ENCODE assay signal across 22 mouse cellular contexts in genomic region chr2:68298356-68298755, GRCm38 (mm10).
A peak's percentile ranks its signal among the peaks of the same experiment; 100 is the strongest.
DNase-seq lines count a peak whose midpoint lies in the region; ATAC-seq and TF ChIP-seq lines count a peak whose summit lies in the region.
"Had no signal": no experiment of that assay in that cellular context is flagged by ENCODE, and none has a peak within 500 bp of the region (broad histone marks: within the 10 kb centered on the region; RNA-seq: fewer than 3 reads in every experiment).

No protein-coding gene starts in this region.

- H3K27ac ChIP-seq in ES-Bruce4 (ENCODE audit: insufficient read depth, low read length) = no peak overlapping the region
- H3K27ac ChIP-seq: embryonic facial prominence, embryonic 10.5 days; embryonic facial prominence, embryonic 12.5 days; forebrain, embryonic 13.5 days; forebrain, embryonic 15.5 days had no signal

- no peak for ATAC-seq in megakaryocyte-erythroid progenitor cell, adult 5-6 weeks (replicated peaks; ENCODE audit: low FRiP score, low TSS enrichment, poor library complexity, severe bottlenecking)
- ATAC-seq: forebrain, embryonic 13.5 days; forebrain, embryonic 15.5 days; forebrain, postnatal 0 days; Patski had no signal

- TF ChIP-seq CTCF in ES-Bruce4 (IDR thresholded peaks at IDR 0.05; ENCODE audit: low read depth, low read length) = no peak

- DNase-seq in ES-CJ7 (ENCODE audit: low read depth, low spot score) (peak; percentile 93), R1 (ENCODE audit: low read depth, low spot score) (peak; percentile 95), ZHBTc4 (ENCODE audit: low read depth, low spot score) (peak; percentile 91)
- no peak for DNase-seq in lung, postnatal 25 days (ENCODE audit: low spot score)
- DNase-seq in layer of hippocampus, postnatal 25 days (ENCODE audit: extremely low spot score in 1 of 2, low spot score in 1 of 2) = no peak
- DNase-seq: adrenal gland, adult 2 months; adrenal gland, postnatal 10 days; adrenal gland, postnatal 25 days; cerebellum, adult 11-12 months; cerebellum, adult 2 months; cerebellum, adult 9-10 months; cerebellum, postnatal 10 days; cerebellum, postnatal 25 days; forebrain, postnatal 0 days had no signal

- no peaks in the 10 kb centered on the region for H3K9me3 ChIP-seq in ES-Bruce4 (replicated peaks; ENCODE audit: control insufficient read depth, insufficient read depth, low read length, poor library complexity, severe bottlenecking)
- H3K9me3 ChIP-seq: embryonic facial prominence, embryonic 10.5 days; embryonic facial prominence, embryonic 12.5 days; forebrain, embryonic 13.5 days; forebrain, embryonic 15.5 days had no signal

- no peak overlapping the region for H3K4me3 ChIP-seq in ES-Bruce4 (ENCODE audit: low read depth, low read length)
- H3K4me3 ChIP-seq: embryonic facial prominence, embryonic 10.5 days; embryonic facial prominence, embryonic 12.5 days; forebrain, embryonic 13.5 days; forebrain, embryonic 15.5 days had no signal

- no peaks in the 10 kb centered on the region for H3K4me1 ChIP-seq in ES-Bruce4 (ENCODE audit: control insufficient read depth, insufficient read depth, low read length)
- H3K4me1 ChIP-seq: embryonic facial prominence, embryonic 12.5 days had no signal

- no peak overlapping the region for H3K9ac ChIP-seq in ES-Bruce4 (ENCODE audit: low read depth, poor library complexity, severe bottlenecking)
- H3K9ac ChIP-seq: embryonic facial prominence, embryonic 12.5 days; forebrain, embryonic 13.5 days; forebrain, embryonic 15.5 days; forebrain, postnatal 0 days had no signal

- H3K27me3 ChIP-seq in ES-Bruce4 (ENCODE audit: control insufficient read depth, insufficient read depth, low read length, poor library complexity, severe bottlenecking) = no peaks in the 10 kb centered on the region
- H3K27me3 ChIP-seq: embryonic facial prominence, embryonic 12.5 days; forebrain, embryonic 13.5 days; forebrain, embryonic 15.5 days; Patski had no signal

- no peak for TF ChIP-seq POLR2A in ES-Bruce4 (IDR thresholded peaks at IDR 0.05; ENCODE audit: insufficient read depth, low read length)

- 0 out of 2 replicates have a peak, but pooled peaks have one; percentile 46 for TF ChIP-seq EP300 in ES-Bruce4 (IDR thresholded peaks at IDR 0.05; ENCODE audit: insufficient read depth, low read depth, low read length)

- no peaks in the 10 kb centered on the region for H3K36me3 ChIP-seq in ES-Bruce4 (ENCODE audit: control insufficient read depth, insufficient read depth, low read length, poor library complexity, severe bottlenecking)
- H3K36me3 ChIP-seq: embryonic facial prominence, embryonic 12.5 days; forebrain, embryonic 15.5 days; G1E had no signal

Comparison
In these comparisons a context has a peak if more than half of its experiments do, and no peak if none do; other contexts are left out.
1. DNase-seq: peak in ES-CJ7 (single experiment), R1 (single experiment) and ZHBTc4 (single experiment); none in lung, postnatal 25 days (single experiment) and layer of hippocampus, postnatal 25 days (0 of 2).